Mouse (Mus musculus) common myeloid progenitor, adult 5-6 weeks (primary cell): Measurements from ENCODE around the gene Asic2. TPM values are rescaled to one million over a fixed set of nuclear protein-coding genes. Genes with fewer than 3 reads are reported as not detected.

Experiments used
- ATAC-seq: replicated peaks from 2 replicates; pipeline ENCODE4 v1.8.0; 2016; ENCODE audit warnings: low read depth, mild to moderate bottlenecking, moderate TSS enrichment, inconsistent platforms; ENCODE audit not compliant: poor library complexity, severe bottlenecking
- total RNA-seq: library from RNA; stranded (forward); fragments of 200-1000, 187-1606 nt; gene quantifications from 2 replicates; pipeline ENCODE4 v1.2.3, GENCODE M21; 2017

The Asic2 gene
- total RNA-seq, 1 experiment from 2014 or later, result not detected

GRCm38 (mm10) chr11:81080076-81080805 is 888.0 kb downstream of the Asic2 start:
- ATAC-seq, result no peak

- no peak for ATAC-seq
These were observed 889.0 kb downstream of the Asic2 start for GRCm38 (mm10) chr11:81079237-81079636.

DNA sequence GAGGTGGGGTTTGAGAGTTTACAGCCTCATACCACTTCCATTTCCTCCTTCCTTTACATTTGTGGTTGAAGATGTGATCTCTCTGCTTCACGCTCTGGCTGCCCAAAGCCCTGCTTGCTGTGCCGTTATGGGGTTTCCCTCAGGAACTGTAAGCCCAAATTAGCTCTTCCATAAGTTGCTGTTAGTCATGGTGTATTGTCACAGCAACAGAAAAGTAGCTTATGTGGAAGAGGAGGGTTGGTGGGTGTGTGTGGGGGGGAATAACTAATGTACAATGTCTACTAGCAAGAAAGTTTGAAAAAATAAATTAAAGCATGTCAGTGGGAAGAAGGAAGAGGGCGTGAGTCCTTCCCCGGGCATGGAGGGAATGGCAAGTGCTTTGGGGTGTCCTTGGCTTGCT is 896.4 kb downstream of the Asic2 start:
- no peak for ATAC-seq

GRCm38 (mm10) chr11:81065386-81065785 is 902.9 kb downstream of the Asic2 start:
- ATAC-seq, result no peak

GRCm38 (mm10) chr11:81064006-81064405 is 904.3 kb downstream of the Asic2 start:
- no peak for ATAC-seq

GRCm38 (mm10) chr11:81060077-81060476 is 908.2 kb downstream of the Asic2 start:
- no peak for ATAC-seq

GRCm38 (mm10) chr11:81059546-81059945 is 908.7 kb downstream of the Asic2 start:
- no peak for ATAC-seq

- no peak for ATAC-seq
These were observed 910.8 kb downstream of the Asic2 start for GRCm38 (mm10) chr11:81057506-81057905.

DNA sequence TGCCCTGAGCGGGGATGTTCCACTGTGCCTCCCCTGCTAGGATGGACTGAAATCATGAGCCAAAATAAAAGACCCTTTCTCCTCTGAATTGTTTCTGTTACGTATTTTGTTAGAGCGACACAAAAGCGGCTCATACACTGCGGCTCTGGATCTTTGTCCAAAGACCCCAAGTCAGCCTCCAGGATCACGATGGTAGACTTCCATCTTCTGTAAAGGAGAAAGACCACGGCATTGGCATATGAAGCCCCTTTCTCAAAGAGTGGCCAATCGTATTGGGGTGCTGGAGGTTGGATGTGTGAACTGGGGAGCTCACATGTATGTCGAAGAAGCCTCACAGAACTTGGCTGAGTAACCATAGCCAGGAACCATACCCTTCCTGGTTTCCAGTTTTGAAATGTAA is 911.5 kb downstream of the Asic2 start:
- ATAC-seq, result no peak

DNA sequence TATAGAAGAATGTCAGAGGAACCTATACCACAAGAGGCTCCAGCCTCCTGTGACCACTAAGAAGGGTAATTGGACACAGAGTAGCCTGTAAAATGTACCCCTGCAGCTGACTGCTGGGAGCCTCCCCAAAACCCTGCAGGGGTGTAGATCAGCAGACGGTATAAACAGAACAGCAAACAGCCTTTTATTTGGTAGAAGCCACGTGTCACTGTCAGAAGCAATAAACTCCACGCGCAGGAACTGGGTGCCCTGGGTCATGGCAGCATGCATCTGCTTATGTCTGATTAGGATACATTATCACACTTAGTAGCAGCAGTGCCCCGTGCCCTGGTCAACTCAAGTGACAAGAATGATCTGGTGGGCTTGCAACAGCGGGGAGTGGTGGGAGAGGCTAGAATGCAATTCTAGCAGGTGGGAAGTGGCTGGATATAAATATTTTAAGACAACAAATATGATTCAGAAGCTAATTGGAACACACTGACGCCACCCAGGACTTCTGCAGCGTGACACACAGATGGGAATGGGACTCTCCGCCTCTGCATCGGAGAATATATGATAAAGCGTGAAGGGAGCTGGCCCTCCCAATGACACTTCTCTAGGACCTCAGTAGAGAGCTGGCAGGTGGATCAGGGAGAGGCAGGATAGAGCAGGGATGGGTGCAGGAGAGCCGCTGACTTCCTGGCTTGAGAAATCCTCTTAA is 912.7 kb downstream of the Asic2 start:
- ATAC-seq, result no peak

- no peak for ATAC-seq
These were observed 914.4 kb downstream of the Asic2 start for GRCm38 (mm10) chr11:81053826-81054225.

DNA sequence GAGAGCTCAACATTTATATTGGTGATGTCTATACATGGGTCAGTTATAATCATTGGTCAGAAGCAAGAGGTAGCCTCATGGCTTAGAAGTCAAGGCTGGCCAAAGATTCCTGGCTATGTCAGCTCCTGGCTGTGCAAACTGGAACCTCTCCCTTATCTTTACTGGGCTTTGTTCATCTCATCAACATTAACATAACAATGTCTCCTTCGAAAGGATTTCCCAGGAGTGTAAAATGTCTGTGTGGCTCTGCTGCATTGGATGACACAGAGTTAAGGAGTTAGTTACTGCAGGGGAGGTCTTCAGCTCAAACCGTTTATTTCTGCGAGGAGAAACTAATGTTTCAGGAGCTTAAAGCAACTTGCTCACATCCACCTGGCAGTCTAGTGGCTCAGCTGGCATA is 926.6 kb downstream of the Asic2 start:
- ATAC-seq, result no peak

DNA sequence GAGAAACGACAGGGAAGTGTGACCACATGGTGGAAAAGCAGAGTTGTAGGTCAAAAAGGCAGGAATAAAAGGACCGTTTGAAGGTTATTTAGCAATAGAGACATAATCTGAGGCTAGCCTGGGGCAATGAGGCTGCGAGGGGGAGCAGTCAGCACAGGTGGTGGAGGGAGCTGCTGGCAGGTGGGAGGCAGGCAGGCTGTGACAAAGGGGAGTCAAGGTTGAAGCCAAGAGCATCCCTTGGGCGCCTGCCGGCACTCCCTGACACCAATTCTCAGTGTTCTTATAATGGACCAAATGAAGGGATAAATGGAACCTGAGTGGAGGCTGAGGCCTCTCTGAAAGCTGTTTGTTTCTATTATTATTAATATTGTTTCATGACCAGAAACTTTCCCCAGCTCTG is 928.3 kb downstream of the Asic2 start:
- ATAC-seq, result no peak

DNA sequence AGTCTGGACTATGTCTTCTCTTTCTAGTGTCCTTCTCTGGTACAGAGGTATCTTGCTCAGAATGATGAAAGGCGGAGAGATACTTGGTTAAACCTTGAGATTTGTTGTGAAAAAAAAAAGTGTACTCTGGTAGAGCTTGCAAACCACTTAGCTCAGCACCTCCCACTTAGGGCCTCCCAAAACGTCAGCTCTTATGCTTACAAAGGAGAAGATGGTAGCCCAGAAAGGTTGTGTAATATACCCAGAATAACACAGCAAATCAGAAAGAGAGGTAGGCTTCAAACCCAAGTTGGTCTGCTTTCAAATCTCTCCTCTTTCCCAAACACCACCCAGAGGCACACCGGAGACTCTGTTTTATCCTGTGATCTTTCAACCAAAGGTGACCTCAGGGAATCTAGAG is 936.1 kb downstream of the Asic2 start:
- no peak for ATAC-seq

DNA sequence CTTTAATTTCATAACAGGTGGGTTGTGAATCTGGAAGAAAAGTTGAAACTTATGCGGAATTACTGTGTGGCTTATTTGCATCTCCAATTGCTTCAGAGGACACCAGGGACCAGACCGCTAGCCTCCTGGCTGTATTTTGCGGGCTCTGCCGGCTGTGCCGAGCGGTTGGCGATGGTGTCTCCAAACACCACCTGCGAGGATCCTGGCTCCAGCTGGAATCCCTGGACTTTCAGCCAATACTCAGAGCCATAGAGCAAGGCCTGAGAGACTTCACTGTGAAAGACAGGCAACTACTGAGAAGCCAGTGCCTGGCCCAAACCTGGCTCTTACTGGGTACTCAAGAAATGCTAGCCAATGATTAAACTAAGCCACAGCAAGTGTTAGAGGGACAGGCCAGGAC is 953.5 kb downstream of the Asic2 start:
- ATAC-seq, result no peak

- ATAC-seq, result no peak
These were observed 954.8 kb downstream of the Asic2 start for GRCm38 (mm10) chr11:81013501-81013900.

- no peak for ATAC-seq
These were observed 957.5 kb downstream of the Asic2 start for GRCm38 (mm10) chr11:81010766-81011165.

- ATAC-seq, result no peak
These were observed 958.9 kb downstream of the Asic2 start for GRCm38 (mm10) chr11:81009366-81009765.

GRCm38 (mm10) chr11:81005831-81006230 is 962.4 kb downstream of the Asic2 start:
- ATAC-seq, result no peak

DNA sequence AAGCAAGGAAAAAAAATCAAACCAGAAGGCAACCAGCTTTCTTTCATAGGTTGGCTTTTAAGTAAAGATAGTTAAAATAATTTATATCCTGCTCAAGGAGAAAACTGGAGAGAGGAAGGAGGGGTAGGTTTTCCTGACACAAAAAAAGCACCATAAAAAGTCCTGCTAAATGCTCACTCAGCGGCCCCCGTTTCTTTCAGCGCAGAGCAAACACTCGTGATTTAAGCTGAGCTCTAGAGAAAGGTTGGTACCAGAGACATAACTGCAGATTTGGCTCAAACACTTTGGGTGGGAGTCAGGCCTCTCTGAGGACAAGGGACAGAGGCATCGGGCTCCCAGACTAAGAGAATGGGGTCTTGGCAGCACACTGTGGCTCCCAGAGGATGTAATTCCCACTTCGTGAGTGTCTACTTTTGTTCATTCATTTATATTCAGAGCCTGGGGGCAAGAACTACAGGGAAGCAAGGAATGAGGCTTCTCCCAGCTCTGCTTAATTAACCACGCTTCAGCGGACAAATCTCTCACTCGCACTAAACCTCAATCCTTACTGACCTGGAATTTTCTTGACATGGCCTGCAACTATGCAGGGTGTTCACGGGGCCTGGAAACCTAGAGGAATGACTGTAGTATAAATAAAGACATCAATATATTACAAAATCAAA is 965.4 kb downstream of the Asic2 start:
- no peak for ATAC-seq

DNA sequence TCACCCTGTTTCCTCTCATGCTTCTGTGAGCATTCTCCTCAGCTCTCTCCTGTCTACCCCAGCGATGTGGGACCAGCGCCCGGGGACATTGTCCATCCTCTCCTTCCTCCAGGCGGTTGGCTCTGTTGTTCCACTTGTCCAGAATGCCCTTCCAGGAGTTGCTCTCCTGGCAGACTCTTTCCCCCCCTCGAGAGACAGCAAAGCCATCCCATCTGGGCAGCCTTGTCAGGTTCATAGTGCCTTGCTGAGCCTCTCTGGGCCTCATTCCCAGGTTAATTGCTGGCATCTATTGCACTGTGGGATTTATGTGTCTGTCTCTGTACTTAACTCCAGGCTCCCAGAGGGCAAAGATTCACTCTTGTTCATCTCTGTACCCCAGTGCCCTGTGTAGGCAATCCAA is 972.6 kb downstream of the Asic2 start:
- no peak for ATAC-seq
